Mouse (Mus musculus) kidney, adult 2 months (tissue): ENCODE measurements at regions not wholly inside any gene's neighbourhood (a gene's known extent, or its start where the extent isn't known, plus 50 kb on each side); places are given as distances from the start of the nearest gene placed in this dataset.
"Not testable (repeated sequence)": the region's sequence is repeated elsewhere in the genome, so short reads cannot be mapped to it uniquely, and the experiment has no call there.

Experiments used
- CTCF ChIP-seq: fragments of 200-500 bp; conservative IDR thresholded peaks from 2 replicates; pipeline ENCODE4 v1.5.1; 2011; ENCODE audit warnings: low read depth, mild to moderate bottlenecking, control low read depth, low read length, moderate library complexity, mixed read lengths; ENCODE audit not compliant: insufficient read depth, insufficient read length
- POLR2A ChIP-seq: fragments of 200-500 bp; IDR thresholded peaks from one replicate; pipeline ENCODE4 v1.6.1; 2011; ENCODE audit warnings: low read depth, low read length, control low read depth

DNA sequence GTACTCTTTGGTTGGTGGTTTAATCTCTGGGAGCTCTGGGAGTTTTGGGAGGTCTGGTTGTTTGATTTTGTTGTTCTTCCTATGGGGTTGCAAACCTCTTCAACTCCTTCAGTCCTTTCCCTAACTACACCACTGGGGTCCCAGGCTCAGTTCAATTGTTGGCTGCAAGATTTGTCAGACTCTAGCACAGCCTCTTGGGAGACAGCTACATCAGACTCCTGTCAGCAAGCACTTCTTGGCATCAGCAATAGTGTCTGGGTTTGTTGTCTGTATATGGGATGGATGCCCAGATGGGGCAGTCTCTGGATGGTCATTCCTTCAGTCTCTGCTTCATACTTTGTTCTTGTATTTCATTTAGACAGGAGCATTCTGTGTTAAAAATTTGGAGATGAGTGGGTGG is 319.3 kb upstream of the Fign start:
- TF ChIP-seq POLR2A, CTCF: not testable (repeated sequence)
